Mouse (Mus musculus): ENCODE measurements around the gene M1ap. TPM values are rescaled to one million over a fixed set of nuclear protein-coding genes. Genes with fewer than 3 reads are reported as not detected.

The M1ap gene
- polyA plus RNA-seq, 2 experiments = 9.4 to 14.4 TPM

DNA sequence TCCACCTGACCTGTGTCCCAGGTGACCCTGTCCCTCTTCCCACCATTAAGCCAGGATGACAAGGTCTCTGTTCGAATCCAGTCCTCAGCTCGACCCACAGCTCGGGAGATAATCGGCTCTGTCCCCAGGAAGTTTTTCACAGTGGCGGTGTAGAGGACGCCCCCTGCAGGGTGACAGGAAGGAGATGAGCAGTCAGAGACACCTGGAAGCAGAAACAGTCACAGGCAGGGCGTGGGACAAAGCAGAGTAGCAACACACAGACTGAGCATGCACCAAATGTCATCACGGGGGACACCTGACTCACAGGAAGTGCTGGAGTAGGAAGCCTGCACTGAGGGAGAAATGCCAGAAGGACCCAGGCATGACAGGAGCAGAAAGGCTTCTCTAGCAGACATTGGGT is 27.2 kb upstream of the M1ap start:
- Histone ChIP-seq H3K9ac (replicated peaks) (no peak overlapping the region), H3K27me3 (ENCODE audit: control insufficient read depth, insufficient read depth, low read length) (no peaks in the 10 kb centered on the region), H3K4me3 (ENCODE audit: insufficient read depth in 1 of 2, low read depth in 2 of 2, low read length in 2 of 2) (no peak overlapping the region), H3K4me2 (ENCODE audit: low read depth) (no peak overlapping the region), H3K4me1 (replicated peaks; ENCODE audit: control insufficient read depth in 2 of 2, insufficient read depth in 2 of 2, low read length in 1 of 2) (no peaks in the 10 kb centered on the region), H3K36me3 (replicated peaks; ENCODE audit: control insufficient read depth, insufficient read depth, low read depth) (no peaks in the 10 kb centered on the region), H3K27ac (no peak overlapping the region), H3K9me3 (ENCODE audit: control insufficient read depth, low read length) (no peaks in the 10 kb centered on the region)
- DNase-seq (ENCODE audit: low read depth in 3 of 3, low spot score in 3 of 3) (no peak), ATAC-seq (ENCODE audit: insufficient read depth) (no peak)
- TF ChIP-seq EP300 (IDR thresholded peaks at IDR 0.05; ENCODE audit: low read depth) (no peak), CTCF (IDR thresholded peaks at IDR 0.05; ENCODE audit: low read depth) (0 out of 2 replicates have a peak, but pooled peaks have one; percentile 15)
- 46% methylated on average over 8 of the region's 8 CpGs for WGBS (ENCODE audit: insufficient replicate concordance)

DNA sequence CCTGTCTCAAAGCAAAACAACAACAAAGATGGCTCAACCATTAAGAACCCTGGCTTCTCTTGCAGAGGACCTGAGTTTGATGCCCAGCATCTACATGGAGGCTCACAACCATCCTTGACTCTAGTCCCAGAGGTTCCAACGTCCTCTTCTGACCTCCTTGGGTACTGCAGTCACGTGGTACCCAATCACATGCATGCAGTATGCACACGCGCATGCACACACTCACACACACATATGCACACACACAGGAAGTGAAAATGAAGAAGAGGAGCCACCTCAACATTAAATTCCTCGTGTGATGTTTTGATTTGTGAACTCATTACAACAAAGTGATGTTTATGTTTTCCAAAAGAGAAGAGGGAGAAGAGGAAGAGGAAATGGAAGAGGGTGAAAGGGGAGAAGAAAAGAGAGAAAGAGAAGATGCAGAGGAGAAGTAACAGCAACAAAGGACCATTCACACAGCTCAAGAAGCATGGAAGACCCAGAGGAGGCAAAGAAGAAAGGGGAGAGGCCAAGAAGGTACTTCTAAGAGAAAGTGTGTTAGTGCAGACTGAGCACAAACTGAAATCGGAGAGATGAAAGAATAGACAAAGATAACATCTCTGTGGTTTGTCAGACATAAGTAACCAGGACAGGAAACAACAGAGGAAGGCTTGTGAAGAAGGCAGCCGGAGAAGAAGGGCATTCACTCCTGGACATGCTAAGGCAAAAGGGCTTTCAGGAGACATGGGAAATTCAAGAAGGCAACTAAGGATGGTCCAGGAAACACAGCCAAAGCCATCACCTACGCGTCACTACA is 25.1 kb upstream of the M1ap start:
- DNase-seq (ENCODE audit: low read depth in 3 of 3, low spot score in 3 of 3) (no peak), ATAC-seq (ENCODE audit: insufficient read depth) (no peak)
- no peaks in the 10 kb centered on the region for H3K27me3 ChIP-seq (ENCODE audit: control insufficient read depth, insufficient read depth, low read length)
- H3K4me1 ChIP-seq (replicated peaks; ENCODE audit: control insufficient read depth in 2 of 2, insufficient read depth in 2 of 2, low read length in 1 of 2) = no peaks in the 10 kb centered on the region
- no peak overlapping the region for H3K27ac ChIP-seq
- WGBS (ENCODE audit: insufficient replicate concordance) = 41% methylated on average over 9 of the region's 9 CpGs
- H3K4me3 ChIP-seq (ENCODE audit: insufficient read depth in 1 of 2, low read depth in 2 of 2, low read length in 2 of 2) = no peak overlapping the region
- H3K9me3 ChIP-seq (ENCODE audit: control insufficient read depth, low read length) = no peaks in the 10 kb centered on the region
- no peak overlapping the region for H3K4me2 ChIP-seq (ENCODE audit: low read depth)
- no peak overlapping the region for H3K9ac ChIP-seq (replicated peaks)
- H3K36me3 ChIP-seq (replicated peaks; ENCODE audit: control insufficient read depth, insufficient read depth, low read depth) = no peaks in the 10 kb centered on the region
- TF ChIP-seq CTCF (IDR thresholded peaks at IDR 0.05; ENCODE audit: low read depth) (no peak), EP300 (IDR thresholded peaks at IDR 0.05; ENCODE audit: low read depth) (no peak)

DNA sequence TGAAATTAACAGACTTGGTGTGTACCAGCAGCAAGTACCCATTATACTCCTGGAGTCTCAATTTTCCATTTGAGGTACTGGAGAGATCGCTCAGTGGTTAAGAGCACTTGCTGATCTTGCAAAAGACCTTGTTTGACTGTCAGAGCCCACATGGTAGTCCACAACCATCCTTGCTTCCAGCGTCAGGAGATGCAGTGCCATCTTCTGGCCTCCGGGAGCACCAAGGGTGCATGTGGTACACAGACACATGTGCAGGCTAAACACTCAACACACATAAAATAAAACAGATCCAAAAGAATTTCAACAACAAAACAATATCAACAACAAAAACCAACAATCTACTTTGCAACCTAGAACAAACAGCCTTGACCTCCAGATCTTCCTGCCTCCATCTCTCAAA is 21.7 kb upstream of the M1ap start:
- WGBS (ENCODE audit: insufficient replicate concordance) = 47% methylated on average over 3 of the region's 3 CpGs
- no peak overlapping the region for H3K9ac ChIP-seq (replicated peaks)
- H3K27ac ChIP-seq = no peak overlapping the region

DNA sequence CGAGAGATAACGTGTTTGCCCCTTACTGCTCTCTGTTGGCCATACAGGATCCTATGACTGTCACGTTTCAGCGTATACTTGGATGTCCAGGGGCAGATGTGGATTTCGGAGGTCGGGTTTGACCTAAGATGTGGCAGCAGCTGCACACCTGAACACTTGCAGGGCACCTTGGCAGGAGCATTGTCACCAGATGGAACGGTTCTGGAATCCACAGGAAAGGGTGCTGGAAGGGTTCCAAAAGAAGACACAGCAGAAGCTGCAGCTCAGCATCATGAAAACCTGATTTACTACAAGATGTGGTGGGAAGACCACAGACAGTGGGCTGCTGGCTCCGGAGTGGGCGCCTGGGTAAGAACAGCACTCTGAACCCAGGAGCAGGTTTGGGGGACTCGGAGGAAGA is 20.6 kb upstream of the M1ap start:
- H3K4me1 ChIP-seq (replicated peaks; ENCODE audit: control insufficient read depth in 2 of 2, insufficient read depth in 2 of 2, low read length in 1 of 2) = no peaks in the 10 kb centered on the region
- WGBS (ENCODE audit: insufficient replicate concordance) = 52% methylated on average over 10 of the region's 10 CpGs

More for the DNA sequence above, 21.7 kb upstream of the M1ap start:
- ATAC-seq (ENCODE audit: insufficient read depth) (no peak), DNase-seq (ENCODE audit: low read depth in 3 of 3, low spot score in 3 of 3) (no peak)
- no peaks in the 10 kb centered on the region for H3K27me3 ChIP-seq (ENCODE audit: control insufficient read depth, insufficient read depth, low read length)
- TF ChIP-seq CTCF (IDR thresholded peaks at IDR 0.05; ENCODE audit: low read depth) = peak; percentile 44; the same call in 1 of the 2 replicates
- TF ChIP-seq EP300 (IDR thresholded peaks at IDR 0.05; ENCODE audit: low read depth) = no peak
- H3K36me3 ChIP-seq (replicated peaks; ENCODE audit: control insufficient read depth, insufficient read depth, low read depth) = no peaks in the 10 kb centered on the region
- no peak overlapping the region for H3K4me3 ChIP-seq (ENCODE audit: insufficient read depth in 1 of 2, low read depth in 2 of 2, low read length in 2 of 2)
- no peak overlapping the region for H3K4me2 ChIP-seq (ENCODE audit: low read depth)
- no peaks in the 10 kb centered on the region for H3K9me3 ChIP-seq (ENCODE audit: control insufficient read depth, low read length)
- H3K4me1 ChIP-seq (replicated peaks; ENCODE audit: control insufficient read depth in 2 of 2, insufficient read depth in 2 of 2, low read length in 1 of 2) = no peaks in the 10 kb centered on the region

DNA sequence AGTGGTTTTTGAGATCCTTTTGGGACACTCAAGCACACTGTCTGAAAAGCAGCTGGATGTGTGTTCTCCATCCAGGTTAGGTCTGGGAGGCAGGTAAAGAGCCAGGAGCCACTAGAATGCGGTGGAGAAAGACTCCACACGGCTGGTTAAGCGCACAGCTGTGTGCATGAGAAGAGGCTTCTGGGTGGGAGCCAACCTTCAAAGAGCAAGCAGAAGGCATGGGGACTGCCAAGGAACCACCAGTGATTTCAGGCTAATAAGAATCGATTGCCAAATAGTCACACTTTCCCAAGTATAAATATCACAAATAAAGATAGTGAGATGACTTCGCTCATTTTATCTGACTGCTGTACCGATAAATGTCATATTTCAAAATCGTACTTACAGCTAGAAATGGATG is 20.2 kb upstream of the M1ap start:
- H3K9me3 ChIP-seq (ENCODE audit: control insufficient read depth, low read length) = no peaks in the 10 kb centered on the region
- no peaks in the 10 kb centered on the region for H3K27me3 ChIP-seq (ENCODE audit: control insufficient read depth, insufficient read depth, low read length)
- DNase-seq (ENCODE audit: low read depth in 3 of 3, low spot score in 3 of 3) (no peak), ATAC-seq (ENCODE audit: insufficient read depth) (no peak)
- H3K9ac ChIP-seq (replicated peaks) = no peak overlapping the region
- no peak overlapping the region for H3K4me3 ChIP-seq (ENCODE audit: insufficient read depth in 1 of 2, low read depth in 2 of 2, low read length in 2 of 2)
- no peak overlapping the region for H3K27ac ChIP-seq
- no peak for TF ChIP-seq CTCF (IDR thresholded peaks at IDR 0.05; ENCODE audit: low read depth)
- TF ChIP-seq EP300 (IDR thresholded peaks at IDR 0.05; ENCODE audit: low read depth) = no peak
- H3K4me1 ChIP-seq (replicated peaks; ENCODE audit: control insufficient read depth in 2 of 2, insufficient read depth in 2 of 2, low read length in 1 of 2) = no peaks in the 10 kb centered on the region
- H3K4me2 ChIP-seq (ENCODE audit: low read depth) = no peak overlapping the region
- 76% methylated on average over 7 of the region's 7 CpGs for WGBS (ENCODE audit: insufficient replicate concordance)
- no peaks in the 10 kb centered on the region for H3K36me3 ChIP-seq (replicated peaks; ENCODE audit: control insufficient read depth, insufficient read depth, low read depth)

More for the DNA sequence above, 20.6 kb upstream of the M1ap start:
- Histone ChIP-seq H3K27ac (no peak overlapping the region), H3K9me3 (ENCODE audit: control insufficient read depth, low read length) (no peaks in the 10 kb centered on the region), H3K36me3 (replicated peaks; ENCODE audit: control insufficient read depth, insufficient read depth, low read depth) (no peaks in the 10 kb centered on the region), H3K4me2 (ENCODE audit: low read depth) (no peak overlapping the region), H3K4me3 (ENCODE audit: insufficient read depth in 1 of 2, low read depth in 2 of 2, low read length in 2 of 2) (no peak overlapping the region), H3K9ac (replicated peaks) (no peak overlapping the region), H3K27me3 (ENCODE audit: control insufficient read depth, insufficient read depth, low read length) (no peaks in the 10 kb centered on the region)
- TF ChIP-seq CTCF (IDR thresholded peaks at IDR 0.05; ENCODE audit: low read depth) (no peak), EP300 (IDR thresholded peaks at IDR 0.05; ENCODE audit: low read depth) (no peak)
- no peak for DNase-seq (ENCODE audit: low read depth in 3 of 3, low spot score in 3 of 3)
- ATAC-seq (ENCODE audit: insufficient read depth) = no peak
